Mouse (Mus musculus) B cell, adult 67 days (primary cell): ENCODE measurements around the gene Gm11733. TPM values are rescaled to one million over a fixed set of nuclear protein-coding genes. Genes with fewer than 3 reads are reported as not detected.

Experiments
- total RNA-seq, 2 experiments: library from RNA; stranded (reverse); gene quantifications; 4 replicates each; pipeline ENCODE4 v1.2.4; 2023

Gene Gm11733
- not detected for total RNA-seq

DNA sequence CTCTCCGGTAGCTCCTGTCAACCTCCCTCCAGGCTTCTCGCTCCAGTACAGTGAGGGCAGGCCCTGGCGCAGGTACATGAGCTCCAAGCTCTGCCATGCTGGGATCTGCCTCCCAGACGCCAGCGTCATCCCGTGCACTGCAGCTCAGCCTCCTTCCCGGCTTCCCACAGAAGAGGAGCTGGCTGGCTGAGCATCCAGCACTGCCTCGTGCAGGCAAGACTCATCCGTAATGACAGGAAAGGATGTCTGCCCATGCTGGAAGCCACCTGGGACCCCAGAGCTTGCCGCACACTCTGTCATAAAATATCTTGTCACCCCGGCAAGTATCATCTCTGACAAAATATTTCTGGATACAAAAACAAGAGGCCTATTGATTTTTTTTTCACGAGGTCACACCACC lies at the start of gene Gm11733:
Gene Gm11733, plus strand, starts transcription at position 171 of the 400 bp plus-strand sequence.

Other genes starting within 250 kb of the Gm11733 start
- gene Tnrc6c, start 169.9 kb downstream of the Gm11733 start, total RNA-seq, result 10 to 100 TPM; 82.9 to 88.3 TPM